Mouse (Mus musculus): Measurements from ENCODE around the gene Mcm2. TPM values are rescaled to one million over a fixed set of nuclear protein-coding genes. Genes with fewer than 3 reads are reported as not detected.

The Mcm2 gene
- polyA plus RNA-seq, 1 experiment from 2014 or later = 71.9 TPM

Other genes with a start within 250 kb of the Mcm2 start
- 5.3 and 7.4 TPM in 2 replicates for gene Mgll, start 174.4 kb downstream of the Mcm2 start, polyA plus RNA-seq (2015; fragmentation: Nextera tagmentation; extraction: Ambion mirVana)
- gene Abtb1, start 56.8 kb downstream of the Mcm2 start, polyA plus RNA-seq (2015; fragmentation: Nextera tagmentation; extraction: Ambion mirVana) = 35.9 and 36.2 TPM in 2 replicates
- gene Podxl2, start 23.7 kb downstream of the Mcm2 start, polyA plus RNA-seq (2015; fragmentation: Nextera tagmentation; extraction: Ambion mirVana) = 478 and 520 TPM in 2 replicates
- 66.9 and 70.2 TPM in 2 replicates for gene Tpra1, start 3.5 kb upstream of the Mcm2 start, polyA plus RNA-seq (2015; fragmentation: Nextera tagmentation; extraction: Ambion mirVana)

Measured in midbrain, embryonic 13.5 days (tissue).